Mouse (Mus musculus) neutrophil, adult 59 days (primary cell): ENCODE results near the gene Arfgap3. TPM values are rescaled to one million over a fixed set of nuclear protein-coding genes. Genes with fewer than 3 reads are reported as not detected.

Source experiments
- total RNA-seq, 2 experiments: library from RNA; stranded (reverse); gene quantifications; 1 replicate in 1 of 2; 2 replicates in 1 of 2; pipeline ENCODE4 v1.2.4; 2023

Arfgap3 gene
- 10 to 100 TPM; 11.7 to 15.7 TPM for total RNA-seq

GRCm38 (mm10) chr15:83349954-83350711 lies at the start of gene Arfgap3:
TSS of gene Arfgap3 (minus strand) at chr15:83350247.

GRCm38 (mm10) chr15:83251176-83252004 lies 98.7 kb downstream of the Arfgap3 start, which contains the start of gene A4galt:
TSS of gene A4galt (minus strand) at chr15:83251774.

Other genes with a start within 250 kb of the Arfgap3 start
- 10 to 100 TPM; 42.4 to 46.3 TPM for gene Rrp7a, start 227.4 kb downstream of the Arfgap3 start, total RNA-seq
- 100 to 1,000 TPM; 142 to 154 TPM for gene Poldip3, start 200.9 kb downstream of the Arfgap3 start, total RNA-seq
- 10 to 100 TPM; 42.3 to 43.2 TPM for gene Cyb5r3, start 177.7 kb downstream of the Arfgap3 start, total RNA-seq
- under 1 TPM in 1 of 2 experiments, not detected in 1; 0.18 TPM for gene A4galt, start 98.5 kb downstream of the Arfgap3 start, total RNA-seq
- 100 to 1,000 TPM; 112 to 116 TPM for gene Pacsin2, start 114.4 kb upstream of the Arfgap3 start, total RNA-seq
- 1 to 10 TPM; 5.0 to 5.2 TPM for gene Ttll1, start 160.6 kb upstream of the Arfgap3 start, total RNA-seq
- not detected for gene Bik, start 176.6 kb upstream of the Arfgap3 start, total RNA-seq
- 100 to 1,000 TPM; 246 to 252 TPM for gene Tspo, start 213.3 kb upstream of the Arfgap3 start, total RNA-seq
- gene Mcat, start 213.5 kb upstream of the Arfgap3 start, total RNA-seq, result 1 to 10 TPM; 7.0 to 8.0 TPM
- gene Ttll12, start 244.9 kb upstream of the Arfgap3 start, total RNA-seq, result 1 to 10 TPM; 5.4 to 7.4 TPM